9 mouse cellular contexts compared by ENCODE assay signal in genomic region chr19:45116798-45117197, GRCm38 (mm10). TPM values are rescaled to one million over a fixed set of nuclear protein-coding genes. Genes with fewer than 3 reads are reported as not detected.
DNase-seq lines count a peak whose midpoint lies in the region; ATAC-seq and TF ChIP-seq lines count a peak whose summit lies in the region.
"Had no signal": no experiment of that assay in that cellular context is flagged by ENCODE, and none has a peak within 500 bp of the region (broad histone marks: within the 10 kb centered on the region; RNA-seq: fewer than 3 reads in every experiment).

No protein-coding gene starts in this region.

- H3K27ac ChIP-seq in layer of hippocampus, adult 2 months: no peak overlapping the region
- H3K27ac ChIP-seq: lung, embryonic 15.5 days had no signal

- ATAC-seq in common myeloid progenitor, adult 5-6 weeks (replicated peaks; ENCODE audit: low read depth, poor library complexity, severe bottlenecking): peak; percentile 72; the same call in 1 of the 2 replicates

- TF ChIP-seq CTCF in layer of hippocampus, adult 2 months (conservative IDR thresholded peaks at IDR 0.05): peak; percentile 70

- H3K4me3 ChIP-seq in layer of hippocampus, adult 2 months: no peak overlapping the region
- H3K4me3 ChIP-seq: lung, embryonic 15.5 days had no signal

- DNase-seq in layer of hippocampus, adult 2 months (ENCODE audit: low spot score in 2 of 2): peak in 1 of 2 experiments; percentile 46
- DNase-seq in layer of hippocampus, adult 9-11 months: no peak
- DNase-seq in CD4-positive helper T cell, adult 2 months (ENCODE audit: low read depth, low spot score): peak; percentile 15
- DNase-seq in MEL-GATA-1-ER (ENCODE audit: extremely low read depth, low read depth): peak; percentile 36
- peak; percentile 78 for DNase-seq in kidney, postnatal 10 days
- DNase-seq in naive thymus-derived CD4-positive, alpha-beta T cell, adult 2 months (ENCODE audit: low read depth): peak; percentile 18
- no peak for DNase-seq in spleen, postnatal 36 days (ENCODE audit: low spot score in 2 of 2)

RNA-seq across cellular contexts. Expression of gene Tlx1, which starts 33.7 kb away (rescaled TPM):
- total RNA-seq in layer of hippocampus, adult 2 months (2021): not detected
- total RNA-seq in common myeloid progenitor, adult 5-6 weeks (2017): not detected in 2 replicates

RNA-seq across cellular contexts. Expression of gene Kazald1, which starts 41.8 kb away (rescaled TPM):
- total RNA-seq in layer of hippocampus, adult 2 months (2021): 1 to 10 TPM; 1.4 to 1.9 TPM
- 0.50 and 1.1 TPM in 2 replicates for total RNA-seq in common myeloid progenitor, adult 5-6 weeks (2017)

Comparison
In these comparisons a context has a peak if more than half of its experiments do, and no peak if none do; other contexts are left out.
1. DNase-seq: peak in CD4-positive helper T cell, adult 2 months (single experiment), MEL-GATA-1-ER (single experiment), kidney, postnatal 10 days (single experiment) and naive thymus-derived CD4-positive, alpha-beta T cell, adult 2 months (single experiment); none in layer of hippocampus, adult 9-11 months (single experiment) and spleen, postnatal 36 days (0 of 2).